Mouse (Mus musculus) lung, embryonic 14.5 days (tissue): ENCODE results near the gene Ndrg2. TPM values are rescaled to one million over a fixed set of nuclear protein-coding genes. Genes with fewer than 3 reads are reported as not detected.
A peak's percentile ranks its signal among the peaks of the same experiment; 100 is the strongest.
"Not testable (repeated sequence)": the region's sequence is repeated elsewhere in the genome, so short reads cannot be mapped to it uniquely, and the experiment has no call there.

Experiments used
- ATAC-seq: fragments of 200-750 bp; cut with Nextera tagmentation; 2 replicates; pipeline ENCODE4 v1.8.0; 2017; ENCODE audit warnings: mild to moderate bottlenecking, moderate TSS enrichment, moderate library complexity; ENCODE audit not compliant: insufficient read depth
- DNase-seq: peaks from one replicate; pipeline ENCODE4 v3.0.0-alpha.2; 2015
- H3K27ac ChIP-seq: fragments of 300-500 bp; sonication (generic); 2 replicates; pipeline ENCODE4 v1.5.1; 2014; ENCODE audit warnings: low read depth, mild to moderate bottlenecking, moderate library complexity
- H3K27me3 ChIP-seq: fragments of 300-500 bp; sonication (generic); 2 replicates; pipeline ENCODE4 v1.6.1; 2014; ENCODE audit warnings: low read length, control low read depth; ENCODE audit not compliant: insufficient read depth
- H3K36me3 ChIP-seq: fragments of 300-500 bp; sonication (generic); 2 replicates; pipeline ENCODE4 v1.6.1; 2014; ENCODE audit warnings: control low read depth; ENCODE audit not compliant: insufficient read depth
- H3K4me1 ChIP-seq: fragments of 300-500 bp; sonication (generic); 2 replicates; pipeline ENCODE4 v1.6.1; 2014; ENCODE audit warnings: antibody characterized with exemption, control low read depth; ENCODE audit not compliant: insufficient read depth
- H3K4me2 ChIP-seq: fragments of 300-500 bp; sonication (generic); 2 replicates; pipeline ENCODE4 v1.6.1; 2014; ENCODE audit warnings: mild to moderate bottlenecking
- H3K4me3 ChIP-seq: fragments of 300-500 bp; sonication (generic); 2 replicates; pipeline ENCODE4 v1.5.1; 2014; ENCODE audit warnings: low read depth, low read length
- H3K9ac ChIP-seq: fragments of 300-500 bp; sonication (generic); 2 replicates; pipeline ENCODE4 v1.6.1; 2014
- H3K9me3 ChIP-seq: fragments of 300-500 bp; sonication (generic); 2 replicates; pipeline ENCODE4 v1.6.1; 2016; ENCODE audit warnings: low read depth, low read length, control low read depth
- CTCF ChIP-seq: IDR thresholded peaks from 2 replicates; pipeline ENCODE4 v1.5.1; 2016; ENCODE audit warnings: antibody characterized with exemption, low read depth
- WGBS: fragments of 180-500 bp; shearing (Covaris S2); extraction: QIAGEN DNeasy Blood & Tissue Kit; methylation state at CpG from one replicate; pipeline ENCODE4 v1.1.7; 2014; 5-methylcytosine and 5-hydroxymethylcytosine counted together
- polyA plus RNA-seq: library from polyadenylated mRNA; unstranded; fragments of >200 nt; fragmentation: Nextera tagmentation; extraction: Ambion mirVana; gene quantifications from 2 replicates; pipeline ENCODE4 v1.2.1, GENCODE M21; 2014

Gene Ndrg2
- polyA plus RNA-seq, 1 experiment from 2014 or later, result 22.7 TPM

DNA sequence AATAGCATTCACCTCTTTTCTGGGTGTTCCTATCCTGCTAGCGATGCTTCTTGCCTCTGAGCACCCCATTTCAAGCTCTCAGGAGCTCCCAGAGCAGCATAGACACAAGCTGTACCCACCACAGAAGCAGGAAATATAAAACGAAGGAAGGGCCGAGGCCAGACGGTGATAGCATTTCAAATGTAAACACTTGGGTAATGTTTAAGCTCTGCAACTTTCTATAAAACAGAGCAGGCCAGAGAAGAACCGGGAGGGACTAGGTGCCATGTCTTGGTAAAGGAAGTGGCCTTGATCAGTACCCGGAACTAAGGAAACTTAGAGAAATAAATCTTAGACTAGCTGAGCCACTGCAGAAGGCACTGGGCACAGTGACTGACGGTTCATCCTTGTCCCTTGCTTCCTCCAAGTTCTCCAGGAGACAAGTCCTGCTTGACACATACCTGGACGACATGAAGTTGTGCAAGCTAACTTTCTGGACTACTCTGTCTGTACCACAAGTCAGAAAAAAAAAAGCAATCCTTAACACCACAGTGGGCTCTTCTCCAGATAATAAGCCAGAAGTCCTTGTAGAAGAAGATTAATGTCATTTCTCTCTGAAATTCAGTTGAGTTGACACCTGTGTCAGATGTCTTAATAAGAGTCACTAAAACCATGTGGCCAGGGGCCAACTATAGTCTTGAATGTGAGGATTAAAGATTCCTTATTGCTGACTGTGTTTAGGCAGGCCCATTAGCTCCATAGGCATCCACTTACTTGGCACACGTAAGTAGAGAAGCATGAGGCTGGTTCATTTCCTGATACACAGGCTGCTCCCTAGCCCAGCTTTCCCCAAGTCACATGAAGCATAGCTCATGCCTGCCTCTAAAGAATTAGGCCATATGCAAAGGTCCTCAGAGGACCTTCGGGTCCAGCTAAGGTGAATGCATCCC is 18.4 kb upstream of the Ndrg2 start:
- H3K27ac ChIP-seq, result peak overlapping the region; percentile 50; the same call in 1 of the 2 replicates
- 32% methylated on average over 10 of the region's 10 CpGs for WGBS

DNA sequence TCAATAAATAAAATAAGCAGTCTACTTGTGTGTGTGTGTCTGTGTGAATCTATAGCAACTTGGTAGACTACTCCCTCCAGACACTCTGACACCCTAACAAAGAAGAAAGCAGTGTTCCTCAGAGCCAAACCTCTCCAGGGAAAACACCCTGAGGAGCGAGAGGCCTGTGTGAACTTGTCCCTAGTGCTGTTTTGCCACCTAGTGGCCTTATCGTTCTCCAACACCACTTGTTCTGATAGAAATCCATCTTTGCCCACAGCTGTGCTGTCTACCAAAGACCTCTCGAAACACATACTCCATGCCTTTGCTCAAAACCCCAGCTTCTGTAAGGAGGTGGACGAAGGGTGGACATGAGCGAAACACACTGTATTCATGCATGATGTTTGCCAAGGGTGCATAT is 16.9 kb upstream of the Ndrg2 start:
- Histone ChIP-seq H3K9ac (no peak overlapping the region), H3K27ac (no peak overlapping the region; the same call in 1 of the 2 replicates)

More for the DNA sequence above, 18.4 kb upstream of the Ndrg2 start:
- H3K9me3 ChIP-seq, result no peaks in the 10 kb centered on the region
- no peak for ATAC-seq
- TF ChIP-seq CTCF, result no peak
- DNase-seq, result peak; percentile 31
- H3K36me3 ChIP-seq, result no peaks in the 10 kb centered on the region
- H3K27me3 ChIP-seq, result no peaks in the 10 kb centered on the region
- 0 out of 2 replicates have a peak, but pooled peaks cover 6% of the 10 kb centered on the region for H3K4me1 ChIP-seq
- H3K4me2 ChIP-seq, result no peak overlapping the region
- H3K4me3 ChIP-seq, result no peak overlapping the region
- no peak overlapping the region for H3K9ac ChIP-seq

DNA sequence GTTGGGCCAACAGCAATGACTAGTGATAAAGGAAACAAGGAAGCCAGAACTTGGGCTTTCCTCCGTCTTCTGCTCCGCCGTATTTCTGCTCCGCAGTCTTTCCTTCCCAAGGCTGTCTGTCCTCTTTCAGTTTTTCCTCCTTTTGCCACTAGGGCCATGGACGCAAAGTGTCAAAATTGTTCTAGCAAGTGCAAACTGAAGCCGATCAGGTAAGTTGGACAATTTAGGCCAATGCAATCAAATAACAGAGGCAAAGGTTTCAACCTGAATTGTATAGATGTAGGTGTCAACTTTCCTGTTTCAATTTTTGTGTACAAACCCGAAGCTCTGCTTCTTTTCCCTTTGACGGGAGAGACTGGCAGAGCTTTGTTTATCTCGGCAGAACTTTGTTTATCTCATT is 16.0 kb upstream of the Ndrg2 start:
- no peaks in the 10 kb centered on the region for H3K9me3 ChIP-seq
- ATAC-seq, result no peak
- no peak overlapping the region for H3K4me2 ChIP-seq
- no peaks in the 10 kb centered on the region for H3K36me3 ChIP-seq
- H3K4me1 ChIP-seq, result 0 out of 2 replicates have a peak, but pooled peaks cover 6% of the 10 kb centered on the region
- no peak overlapping the region for H3K4me3 ChIP-seq
- no peaks in the 10 kb centered on the region for H3K27me3 ChIP-seq
- no peak overlapping the region for H3K9ac ChIP-seq
- no peak for TF ChIP-seq CTCF
- DNase-seq, result no peak
- H3K27ac ChIP-seq, result no peak overlapping the region
- 53% methylated on average over 9 of the region's 9 CpGs for WGBS

More for the DNA sequence above, 16.9 kb upstream of the Ndrg2 start:
- DNase-seq (peak; percentile 87), ATAC-seq (peak; percentile 86)
- no peaks in the 10 kb centered on the region for H3K27me3 ChIP-seq
- H3K4me2 ChIP-seq, result no peak overlapping the region
- H3K36me3 ChIP-seq, result no peaks in the 10 kb centered on the region
- 0 out of 2 replicates have a peak, but pooled peaks cover 6% of the 10 kb centered on the region for H3K4me1 ChIP-seq
- no peaks in the 10 kb centered on the region for H3K9me3 ChIP-seq
- no peak overlapping the region for H3K4me3 ChIP-seq
- 23% methylated on average over 5 of the region's 5 CpGs for WGBS
- TF ChIP-seq CTCF, result peak; percentile 85

DNA sequence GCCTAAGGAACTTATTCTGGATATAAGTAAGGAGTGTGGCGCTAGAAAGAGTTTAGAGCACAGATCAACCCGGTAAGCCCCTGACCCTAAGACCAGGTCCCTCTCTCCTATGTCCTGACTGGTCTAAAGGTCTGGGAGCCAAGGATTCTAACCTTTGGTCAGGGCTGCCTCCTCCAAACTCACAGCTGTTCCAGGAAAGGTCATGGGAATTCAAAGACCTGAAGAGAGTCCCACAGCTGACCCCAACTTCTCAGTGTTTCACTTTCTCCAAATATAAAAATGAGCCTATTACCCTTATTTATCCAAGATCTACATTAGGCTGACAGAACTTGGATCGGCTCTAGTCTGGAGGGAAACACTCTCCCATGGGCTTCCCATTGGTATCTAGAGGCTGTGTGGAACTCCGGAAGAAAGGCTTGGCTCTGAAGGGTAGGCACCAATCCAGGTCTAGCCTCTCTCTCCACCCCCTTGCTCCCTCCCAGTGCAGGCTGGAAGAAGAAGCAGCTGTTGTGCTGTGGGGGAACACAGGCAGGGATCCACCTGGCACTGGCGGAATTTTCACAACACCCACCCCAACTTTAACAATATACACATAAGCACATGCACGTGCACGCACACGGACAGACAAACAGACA is 15.5 kb upstream of the Ndrg2 start:
- no peaks in the 10 kb centered on the region for H3K27me3 ChIP-seq
- 0 out of 2 replicates have a peak, but pooled peaks cover 6% of the 10 kb centered on the region for H3K4me1 ChIP-seq
- peak overlapping the region; percentile 45; the same call in 1 of the 2 replicates for H3K27ac ChIP-seq
- H3K4me3 ChIP-seq, result no peak overlapping the region
- DNase-seq (peak; percentile 59), ATAC-seq (peak; percentile 58; the same call in 1 of the 2 replicates)
- no peaks in the 10 kb centered on the region for H3K9me3 ChIP-seq
- TF ChIP-seq CTCF, result no peak
- H3K36me3 ChIP-seq, result no peaks in the 10 kb centered on the region
- WGBS, result 60% methylated on average over 8 of the region's 8 CpGs
- no peak overlapping the region for H3K9ac ChIP-seq
- no peak overlapping the region for H3K4me2 ChIP-seq

DNA sequence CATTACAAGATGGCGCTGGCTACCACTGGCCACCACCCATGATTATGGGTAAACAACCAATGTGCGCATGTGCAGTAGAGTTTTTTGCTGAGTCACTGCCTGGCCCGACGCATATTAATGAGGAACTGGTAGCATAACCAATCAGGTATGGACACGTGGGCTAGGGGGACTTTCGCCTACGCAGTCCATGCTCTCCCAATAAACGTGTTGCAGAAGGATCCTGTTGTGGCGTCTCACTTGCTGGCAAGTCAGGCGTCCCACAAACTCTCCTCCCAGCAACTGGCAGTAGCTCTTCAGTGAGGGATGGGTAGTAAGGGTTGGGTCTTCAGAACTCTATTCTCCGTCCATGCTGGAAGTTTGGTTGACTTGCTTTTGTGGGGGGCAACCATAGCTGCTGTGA is 13.0 kb upstream of the Ndrg2 start:
- not testable (repeated sequence) for ATAC-seq, H3K4me2 ChIP-seq, DNase-seq, H3K27ac ChIP-seq, H3K9me3 ChIP-seq, H3K9ac ChIP-seq, H3K4me3 ChIP-seq, H3K36me3 ChIP-seq, H3K27me3 ChIP-seq
- WGBS, result 94% methylated on average over 11 of the region's 11 CpGs
- peaks cover 13% of the 10 kb centered on the region for H3K4me1 ChIP-seq

DNA sequence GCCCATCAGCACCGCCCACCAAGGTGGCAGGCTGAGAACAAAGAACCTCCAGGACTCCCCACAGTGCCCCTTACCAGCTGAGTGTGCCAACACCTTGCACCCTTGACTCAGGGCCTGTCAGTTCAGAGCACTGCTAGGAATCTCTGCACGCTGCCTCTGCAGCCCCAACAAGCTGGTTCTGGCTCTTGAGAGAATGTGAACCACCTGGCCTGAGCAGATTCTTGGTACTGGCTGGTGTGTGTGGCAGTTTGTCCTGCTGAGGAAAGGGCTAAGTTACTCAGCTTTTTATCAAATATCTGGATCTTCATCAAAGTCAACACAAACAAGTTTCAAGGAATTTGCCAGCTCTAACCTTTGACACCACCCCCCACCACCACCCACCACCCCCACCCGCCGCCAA is 9.5 kb upstream of the Ndrg2 start:
- H3K27ac ChIP-seq, result no peak overlapping the region
- ATAC-seq (no peak; the same call in 1 of the 2 replicates), DNase-seq (no peak)
- H3K4me3 ChIP-seq, result no peak overlapping the region
- H3K4me2 ChIP-seq, result no peak overlapping the region
- 60% methylated on average over 4 of the region's 4 CpGs for WGBS
- peaks cover 11% of the 10 kb centered on the region for H3K4me1 ChIP-seq
- no peaks in the 10 kb centered on the region for H3K27me3 ChIP-seq
- H3K9me3 ChIP-seq, result no peaks in the 10 kb centered on the region
- no peak overlapping the region for H3K9ac ChIP-seq
- H3K36me3 ChIP-seq, result no peaks in the 10 kb centered on the region
- TF ChIP-seq CTCF, result no peak

DNA sequence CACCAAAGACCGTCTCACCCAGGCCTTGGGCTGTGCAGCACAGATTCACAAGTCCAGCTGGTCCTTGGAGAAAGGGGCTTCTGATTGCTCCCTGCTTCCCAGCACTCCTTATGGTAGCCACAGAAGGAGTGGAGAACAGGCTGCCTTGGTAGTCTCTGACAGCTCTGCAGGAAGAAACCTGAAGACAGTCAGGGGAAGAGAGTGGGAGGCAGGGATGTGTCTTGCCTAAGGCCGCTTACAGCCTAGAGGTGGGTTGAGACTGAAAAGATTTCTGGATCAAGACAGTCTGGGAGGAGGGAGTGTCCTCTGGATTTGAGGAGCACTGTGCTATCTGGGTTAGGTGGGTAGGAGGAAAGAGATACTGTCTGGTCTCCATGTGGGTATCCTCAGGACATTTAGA is 9.0 kb upstream of the Ndrg2 start:
- Histone ChIP-seq H3K4me1 (peaks cover 11% of the 10 kb centered on the region), H3K4me2 (no peak overlapping the region), H3K9ac (no peak overlapping the region), H3K36me3 (no peaks in the 10 kb centered on the region), H3K27ac (no peak overlapping the region), H3K9me3 (no peaks in the 10 kb centered on the region), H3K4me3 (no peak overlapping the region), H3K27me3 (no peaks in the 10 kb centered on the region)
- DNase-seq (no peak), ATAC-seq (0 out of 2 replicates have a peak, but pooled peaks have one; percentile 10)
- WGBS, result 84% methylated on average over 2 of the region's 2 CpGs
- TF ChIP-seq CTCF, result no peak
